Mouse (Mus musculus): ENCODE data around the gene Cdk17. TPM values are rescaled to one million over a fixed set of nuclear protein-coding genes. Genes with fewer than 3 reads are reported as not detected.

Gene Cdk17
- polyA plus RNA-seq, 1 experiment: 4.3 TPM

- Histone ChIP-seq H3K4me1 (ENCODE audit: control insufficient read depth, insufficient read depth, insufficient read length, low read length) (peaks cover 3% of the 10 kb centered on the region), H3K27me3 (ENCODE audit: control insufficient read depth, insufficient read depth, low read length) (no peaks in the 10 kb centered on the region), H3K27ac (ENCODE audit: insufficient read depth, low read depth, low read length) (no peak overlapping the region), H3K4me3 (ENCODE audit: low read depth, low read length) (no peak overlapping the region), H3K36me3 (ENCODE audit: control insufficient read depth, insufficient read depth, low read length) (no peaks in the 10 kb centered on the region)
- WGBS: 6% methylated on average over 6 of the region's 6 CpGs
- TF ChIP-seq POLR2A (IDR thresholded peaks at IDR 0.05; ENCODE audit: low read depth, low read length) (no peak), CTCF (IDR thresholded peaks at IDR 0.05; ENCODE audit: extremely low read depth, insufficient read length, insufficient replicate concordance, low read depth, low read length) (peak; percentile 89; the same call in 1 of the 2 replicates)
Observed at GRCm38 (mm10) chr10:93291843-93292242, 131.2 kb downstream of the Cdk17 start.

- TF ChIP-seq POLR2A (IDR thresholded peaks at IDR 0.05; ENCODE audit: low read depth, low read length): no peak
- TF ChIP-seq CTCF (IDR thresholded peaks at IDR 0.05; ENCODE audit: extremely low read depth, insufficient read length, insufficient replicate concordance, low read depth, low read length): no peak
- Histone ChIP-seq H3K27me3 (ENCODE audit: control insufficient read depth, insufficient read depth, low read length) (no peaks in the 10 kb centered on the region), H3K4me1 (ENCODE audit: control insufficient read depth, insufficient read depth, insufficient read length, low read length) (peaks cover 3% of the 10 kb centered on the region), H3K27ac (ENCODE audit: insufficient read depth, low read depth, low read length) (no peak overlapping the region), H3K4me3 (ENCODE audit: low read depth, low read length) (no peak overlapping the region), H3K36me3 (ENCODE audit: control insufficient read depth, insufficient read depth, low read length) (no peaks in the 10 kb centered on the region)
- 43% methylated on average over 7 of the region's 7 CpGs for WGBS
Observed at GRCm38 (mm10) chr10:93293621-93294020, 132.9 kb downstream of the Cdk17 start.

GRCm38 (mm10) chr10:93294547-93295219, 134.0 kb downstream of the Cdk17 start:
- Histone ChIP-seq H3K4me1 (ENCODE audit: control insufficient read depth, insufficient read depth, insufficient read length, low read length) (peaks cover 3% of the 10 kb centered on the region), H3K27ac (ENCODE audit: insufficient read depth, low read depth, low read length) (no peak overlapping the region), H3K27me3 (ENCODE audit: control insufficient read depth, insufficient read depth, low read length) (no peaks in the 10 kb centered on the region), H3K36me3 (ENCODE audit: control insufficient read depth, insufficient read depth, low read length) (no peaks in the 10 kb centered on the region), H3K4me3 (ENCODE audit: low read depth, low read length) (no peak overlapping the region)
- TF ChIP-seq POLR2A (IDR thresholded peaks at IDR 0.05; ENCODE audit: low read depth, low read length): no peak
- no peak for TF ChIP-seq CTCF (IDR thresholded peaks at IDR 0.05; ENCODE audit: extremely low read depth, insufficient read length, insufficient replicate concordance, low read depth, low read length)
- WGBS: 55% methylated on average over 20 of the region's 20 CpGs

- no peak overlapping the region for H3K27ac ChIP-seq (ENCODE audit: insufficient read depth, low read depth, low read length)
- no peaks in the 10 kb centered on the region for H3K36me3 ChIP-seq (ENCODE audit: control insufficient read depth, insufficient read depth, low read length)
- no peaks in the 10 kb centered on the region for H3K27me3 ChIP-seq (ENCODE audit: control insufficient read depth, insufficient read depth, low read length)
- no peak overlapping the region for H3K4me3 ChIP-seq (ENCODE audit: low read depth, low read length)
- 35% methylated on average over 5 of the region's 5 CpGs for WGBS
- TF ChIP-seq POLR2A (IDR thresholded peaks at IDR 0.05; ENCODE audit: low read depth, low read length) (no peak), CTCF (IDR thresholded peaks at IDR 0.05; ENCODE audit: extremely low read depth, insufficient read length, insufficient replicate concordance, low read depth, low read length) (no peak)
- H3K4me1 ChIP-seq (ENCODE audit: control insufficient read depth, insufficient read depth, insufficient read length, low read length): no peaks in the 10 kb centered on the region
Observed at GRCm38 (mm10) chr10:93297774-93298173, 137.1 kb downstream of the Cdk17 start.

GRCm38 (mm10) chr10:93298208-93298607, 137.5 kb downstream of the Cdk17 start:
- whole genome bisulfite sequencing: 43% methylated on average over 7 of the region's 7 CpGs
- Histone ChIP-seq H3K27me3 (ENCODE audit: control insufficient read depth, insufficient read depth, low read length) (no peaks in the 10 kb centered on the region; the same call in 1 of the 2 replicates), H3K4me3 (ENCODE audit: low read depth, low read length) (no peak overlapping the region), H3K27ac (ENCODE audit: insufficient read depth, low read depth, low read length) (0 out of 2 replicates have a peak overlapping the region, but pooled peaks have one; percentile 9), H3K36me3 (ENCODE audit: control insufficient read depth, insufficient read depth, low read length) (no peaks in the 10 kb centered on the region), H3K4me1 (ENCODE audit: control insufficient read depth, insufficient read depth, insufficient read length, low read length) (no peaks in the 10 kb centered on the region)
- TF ChIP-seq CTCF (IDR thresholded peaks at IDR 0.05; ENCODE audit: extremely low read depth, insufficient read length, insufficient replicate concordance, low read depth, low read length): no peak
- TF ChIP-seq POLR2A (IDR thresholded peaks at IDR 0.05; ENCODE audit: low read depth, low read length): no peak

GRCm38 (mm10) chr10:93301831-93302230, 141.2 kb downstream of the Cdk17 start:
- no peak overlapping the region for H3K4me3 ChIP-seq (ENCODE audit: low read depth, low read length)
- WGBS: 68% methylated on average over 8 of the region's 8 CpGs
- no peaks in the 10 kb centered on the region for H3K4me1 ChIP-seq (ENCODE audit: control insufficient read depth, insufficient read depth, insufficient read length, low read length)
- TF ChIP-seq POLR2A (IDR thresholded peaks at IDR 0.05; ENCODE audit: low read depth, low read length) (no peak), CTCF (IDR thresholded peaks at IDR 0.05; ENCODE audit: extremely low read depth, insufficient read length, insufficient replicate concordance, low read depth, low read length) (no peak)
- no peaks in the 10 kb centered on the region for H3K36me3 ChIP-seq (ENCODE audit: control insufficient read depth, insufficient read depth, low read length)
- no peak overlapping the region; the same call in 1 of the 2 replicates for H3K27ac ChIP-seq (ENCODE audit: insufficient read depth, low read depth, low read length)
- no peaks in the 10 kb centered on the region; the same call in 1 of the 2 replicates for H3K27me3 ChIP-seq (ENCODE audit: control insufficient read depth, insufficient read depth, low read length)

- TF ChIP-seq POLR2A (IDR thresholded peaks at IDR 0.05; ENCODE audit: low read depth, low read length) (no peak), CTCF (IDR thresholded peaks at IDR 0.05; ENCODE audit: extremely low read depth, insufficient read length, insufficient replicate concordance, low read depth, low read length) (no peak)
- H3K27ac ChIP-seq (ENCODE audit: insufficient read depth, low read depth, low read length): no peak overlapping the region
Observed at GRCm38 (mm10) chr10:93303231-93303630, 142.6 kb downstream of the Cdk17 start.

More at GRCm38 (mm10) chr10:93303231-93303630, 142.6 kb downstream of the Cdk17 start:
- Histone ChIP-seq H3K4me3 (ENCODE audit: low read depth, low read length) (no peak overlapping the region), H3K27me3 (ENCODE audit: control insufficient read depth, insufficient read depth, low read length) (no peaks in the 10 kb centered on the region; the same call in 1 of the 2 replicates), H3K36me3 (ENCODE audit: control insufficient read depth, insufficient read depth, low read length) (no peaks in the 10 kb centered on the region), H3K4me1 (ENCODE audit: control insufficient read depth, insufficient read depth, insufficient read length, low read length) (no peaks in the 10 kb centered on the region)
- WGBS: 64% methylated on average over 4 of the region's 4 CpGs

Measured in small intestine, adult 2 months (tissue).